Mouse (Mus musculus): Measurements from ENCODE around the gene Gabpb1.

- TF ChIP-seq GATA1 (IDR thresholded peaks at IDR 0.05; ENCODE audit: borderline replicate concordance, low read length) = no peak
- TF ChIP-seq FLI1 (IDR thresholded peaks at IDR 0.05; ENCODE audit: low read length) = no peak
These were observed 68.5 kb downstream of the Gabpb1 start for GRCm38 (mm10) chr2:126607553-126608203.
